Mouse (Mus musculus) right cerebral cortex, adult 18-20 months (tissue): ENCODE results near the gene H1foo.

Experiments
- DNase-seq: peaks from one replicate; pipeline ENCODE4 v3.0.0; 2022; ENCODE audit warnings: mixed read lengths

Gene H1foo

GRCm38 (mm10) chr6:115962439-115963085 lies 17.8 kb downstream of the H1foo start:
- DNase-seq = no peak

DNA sequence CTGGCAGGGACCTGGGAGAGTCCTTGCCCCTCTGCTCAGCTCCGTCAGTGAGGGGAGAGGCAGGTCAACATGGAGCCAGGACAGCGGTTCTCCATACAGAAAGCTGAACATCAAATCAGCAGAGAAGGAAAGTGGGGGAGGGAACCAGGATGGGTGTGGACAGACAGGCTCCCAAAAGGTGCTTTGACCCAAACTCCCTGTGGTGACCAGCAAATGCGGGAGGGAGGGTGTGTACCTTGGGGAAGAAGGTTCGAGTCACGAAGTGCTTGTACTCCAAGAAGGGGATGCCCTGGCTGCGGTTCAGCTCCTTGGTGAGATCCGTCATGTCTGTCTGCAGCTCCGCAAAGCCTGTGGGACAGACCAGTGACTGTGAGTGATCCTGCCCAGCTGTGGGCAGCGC lies 18.9 kb downstream of the H1foo start:
- no peak for DNase-seq

- DNase-seq = no peak
Measured at GRCm38 (mm10) chr6:115966227-115966966, 21.7 kb downstream of the H1foo start.

GRCm38 (mm10) chr6:115967291-115967880 lies 22.6 kb downstream of the H1foo start:
- DNase-seq = no peak

DNA sequence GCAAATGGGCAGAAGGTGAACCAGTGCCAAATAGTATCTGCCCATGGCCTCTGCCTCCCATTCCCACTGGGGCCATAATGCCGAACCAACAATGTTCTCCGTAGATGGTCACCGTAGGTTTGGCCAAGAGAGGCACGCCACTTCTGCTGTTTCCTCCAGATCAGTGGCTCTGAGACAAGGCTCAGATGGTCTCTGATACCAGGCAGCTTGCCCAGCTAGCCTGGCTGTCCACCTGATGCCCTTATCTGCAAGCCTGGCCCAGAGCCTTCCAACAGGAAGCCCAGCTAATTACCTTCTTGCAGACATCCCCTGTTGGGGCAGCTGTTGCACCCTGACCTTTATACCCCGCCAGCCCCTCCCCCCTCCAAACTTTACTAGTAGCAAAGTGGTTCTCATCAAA lies 23.3 kb downstream of the H1foo start:
- no peak for DNase-seq

- DNase-seq = no peak
Measured at GRCm38 (mm10) chr6:115968700-115969099, 24.0 kb downstream of the H1foo start.

DNA sequence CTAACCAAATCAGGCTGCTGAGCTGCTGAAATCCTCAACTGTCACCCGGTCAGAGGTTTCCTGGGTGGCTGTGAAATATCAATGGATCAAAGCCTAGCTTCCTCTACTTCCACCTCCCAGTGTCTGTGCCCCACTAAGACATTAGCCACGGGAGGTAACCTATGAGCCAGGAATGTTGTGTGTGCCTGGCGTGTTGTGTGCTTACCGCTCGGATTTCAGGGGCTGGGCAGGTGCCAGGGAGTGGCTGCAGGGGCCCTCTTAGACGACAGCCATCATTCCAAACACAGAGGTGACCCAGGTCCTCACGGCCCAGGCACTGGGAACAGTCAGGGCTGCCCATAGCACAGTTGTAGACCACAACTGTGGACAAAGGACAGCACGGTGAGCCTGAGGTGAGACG lies 24.4 kb downstream of the H1foo start:
- no peak for DNase-seq

- DNase-seq = no peak
Measured at GRCm38 (mm10) chr6:115969952-115970351, 25.2 kb downstream of the H1foo start.

GRCm38 (mm10) chr6:115971273-115972060 lies 26.7 kb downstream of the H1foo start:
- no peak for DNase-seq

GRCm38 (mm10) chr6:115972083-115972764 lies 27.5 kb downstream of the H1foo start:
- DNase-seq = no peak

DNA sequence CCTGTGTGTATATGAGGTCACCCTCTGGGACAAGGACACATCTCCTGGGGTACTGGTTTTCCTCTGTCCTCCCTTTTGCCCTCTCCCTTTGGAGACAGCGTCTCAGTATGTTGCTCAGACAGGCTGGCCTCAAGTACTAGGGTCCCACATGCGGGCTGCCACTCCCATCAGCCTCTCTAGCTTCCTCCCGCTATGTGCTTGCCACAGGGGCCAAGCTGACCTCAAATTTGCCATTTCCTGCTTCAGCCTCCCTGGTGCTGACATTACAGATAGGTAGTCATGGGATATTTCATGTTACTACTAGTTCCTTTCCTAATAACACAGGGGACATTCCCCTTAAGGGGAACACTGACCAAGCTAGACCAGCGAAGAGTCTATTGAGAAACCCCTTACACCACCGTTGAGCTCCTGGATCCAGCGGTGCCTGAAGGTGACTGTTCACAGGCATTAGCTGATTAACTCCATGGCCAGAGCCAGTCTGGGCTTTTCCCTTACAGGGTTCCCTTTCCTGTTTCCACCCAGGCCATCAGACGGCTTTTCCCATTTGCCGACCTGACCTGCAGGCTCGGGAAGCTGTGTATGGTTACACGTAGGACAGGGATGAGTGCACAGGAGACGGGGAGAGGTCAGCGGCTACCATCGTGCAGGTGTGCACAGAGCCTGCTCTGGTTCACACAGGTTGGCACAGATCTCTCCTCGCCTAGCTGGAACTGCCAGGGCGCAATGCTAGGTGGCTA lies 28.6 kb downstream of the H1foo start:
- DNase-seq = no peak

GRCm38 (mm10) chr6:115973881-115974662 lies 29.3 kb downstream of the H1foo start:
- peak; percentile 51 for DNase-seq

DNA sequence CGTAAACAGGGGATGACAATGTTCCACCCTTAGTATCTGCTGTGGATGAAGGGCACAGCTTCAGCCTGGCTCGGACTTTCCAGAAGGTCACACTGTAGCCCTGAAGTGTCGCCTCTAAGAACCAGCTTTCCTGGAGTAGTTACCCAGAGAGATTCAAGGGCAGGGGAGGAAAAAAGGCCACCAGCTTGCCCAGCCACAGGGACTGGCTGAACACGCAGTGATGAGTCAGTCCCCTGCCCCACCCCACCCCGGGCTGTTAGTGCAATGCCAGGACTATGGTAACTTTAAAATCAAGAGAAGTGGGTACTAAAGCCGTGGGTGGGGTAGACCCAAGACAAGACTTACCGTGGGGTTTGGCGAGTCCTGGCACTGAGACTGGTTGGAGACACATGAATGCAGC lies 30.9 kb downstream of the H1foo start:
- DNase-seq = no peak

GRCm38 (mm10) chr6:115977810-115978209 lies 33.1 kb downstream of the H1foo start:
- no peak for DNase-seq

- DNase-seq = no peak
Measured at GRCm38 (mm10) chr6:115978596-115978995, 33.9 kb downstream of the H1foo start.

DNA sequence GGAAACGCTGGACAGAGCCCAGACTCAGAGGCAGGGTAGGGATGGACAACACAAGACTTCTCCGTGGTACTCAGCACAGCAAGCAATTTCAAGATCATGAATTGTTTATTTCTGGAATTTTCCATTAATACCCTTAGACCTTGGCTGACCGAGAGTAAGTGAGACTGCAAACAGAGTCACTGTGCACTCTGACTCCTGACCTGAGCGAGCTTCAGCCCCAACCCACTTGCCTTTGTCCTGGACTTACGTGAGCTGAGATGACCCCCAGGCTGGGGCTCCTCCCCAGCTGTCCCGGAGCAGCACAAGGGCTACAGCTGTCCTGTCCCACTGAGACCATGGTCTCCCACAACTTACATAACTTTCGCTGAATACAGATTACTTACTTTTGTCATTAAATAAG lies 38.2 kb downstream of the H1foo start:
- DNase-seq = no peak

DNA sequence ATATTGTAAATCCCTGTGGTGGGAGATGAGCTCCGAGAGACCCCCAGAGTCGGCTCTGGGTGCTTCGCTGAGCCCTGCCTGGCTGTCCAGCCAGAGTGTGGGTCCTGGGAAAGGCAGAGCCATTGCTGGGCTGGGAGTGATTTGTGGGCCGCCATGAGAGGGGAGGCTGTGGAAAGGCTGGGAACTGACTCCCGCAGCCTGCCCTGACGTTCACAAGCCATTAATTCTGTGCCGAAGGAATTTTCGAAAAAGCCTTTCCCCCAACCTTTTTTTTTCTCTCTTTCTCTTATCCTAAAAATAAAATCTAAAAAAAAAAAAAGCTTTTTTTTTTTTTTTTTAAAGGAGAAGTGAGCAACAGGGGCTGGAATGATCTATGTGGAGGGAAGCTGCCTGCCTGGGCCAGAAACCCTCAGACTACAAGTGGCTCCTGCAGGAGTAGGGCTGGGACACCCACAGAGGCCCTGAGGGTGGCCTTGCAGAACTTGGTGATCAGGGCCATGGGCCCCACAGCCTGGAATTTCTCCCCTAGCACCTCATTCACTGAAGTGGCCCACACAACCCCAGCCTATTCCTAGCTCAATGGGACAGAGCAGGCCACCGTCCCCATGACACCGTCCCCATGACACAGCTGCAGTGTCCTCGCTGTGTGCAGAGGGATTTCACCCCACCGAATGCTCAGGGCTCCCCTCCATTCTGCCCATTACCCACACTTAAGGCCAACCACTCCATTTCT lies 38.7 kb downstream of the H1foo start:
- DNase-seq = no peak

DNA sequence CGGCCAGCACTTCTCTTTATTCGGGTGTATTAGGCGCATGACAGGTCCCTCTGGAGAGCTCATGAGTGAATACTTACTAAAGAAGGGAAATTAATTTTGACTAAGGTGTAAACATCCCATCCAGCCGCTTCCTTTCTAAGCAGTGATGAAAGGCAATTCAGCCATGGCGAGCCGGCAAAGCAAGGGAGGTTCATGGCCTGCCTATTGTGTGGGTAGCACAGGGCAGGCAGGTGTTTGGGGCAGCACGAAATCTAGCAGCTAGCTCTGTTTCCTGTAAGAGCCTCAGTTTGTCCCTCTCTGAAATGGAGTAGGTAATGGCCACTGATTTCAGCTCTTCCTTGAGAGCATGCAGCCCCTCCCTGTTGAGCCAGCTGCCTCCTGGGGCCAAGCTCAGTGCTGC lies 39.8 kb downstream of the H1foo start:
- DNase-seq = no peak

GRCm38 (mm10) chr6:115985622-115986021 lies 40.9 kb downstream of the H1foo start:
- DNase-seq = no peak

DNA sequence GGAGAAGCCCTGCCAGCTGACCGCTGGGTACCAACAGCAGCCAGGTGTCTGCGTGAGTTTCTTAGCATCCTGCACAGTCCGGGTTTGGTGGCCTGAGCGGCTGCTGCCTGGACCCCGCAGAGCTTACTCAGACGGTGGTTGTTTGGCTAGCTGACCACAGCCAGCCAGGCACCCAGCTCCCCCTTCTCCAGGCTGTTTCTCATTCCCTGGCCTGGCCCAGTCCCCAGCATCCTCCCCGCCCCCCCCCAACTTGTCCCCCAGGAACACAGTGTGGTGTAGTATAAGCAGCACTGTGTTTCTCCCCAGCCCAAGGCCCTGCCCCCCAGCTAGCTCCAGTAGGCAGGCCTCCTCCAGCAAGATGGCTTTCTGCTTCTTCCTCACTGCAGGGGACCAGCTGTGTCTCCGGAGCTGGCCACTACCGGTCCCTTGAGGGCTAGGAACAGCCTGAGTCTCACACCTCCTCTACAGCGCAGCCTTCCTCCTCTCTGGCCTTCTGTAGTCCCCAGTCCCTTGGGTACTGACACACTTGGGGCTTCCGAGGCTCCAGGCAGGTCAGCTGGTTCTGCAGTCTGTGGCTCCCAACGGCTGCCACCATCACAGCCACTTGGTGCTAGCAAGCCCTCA lies 41.8 kb downstream of the H1foo start:
- DNase-seq = no peak
